Mouse (Mus musculus): ENCODE results near the gene Cdsn. TPM values are rescaled to one million over a fixed set of nuclear protein-coding genes. Genes with fewer than 3 reads are reported as not detected.

Cdsn gene
- total and polyA plus RNA-seq, 3 experiments: 0.08 to 0.79 TPM; not detected in 1

GRCm38 (mm10) chr17:35503849-35504248 lies 48.1 kb upstream of the Cdsn start:
- no peaks in the 10 kb centered on the region for H3K9me3 ChIP-seq (replicated peaks; ENCODE audit: insufficient read depth, low read length)
- no peak for TF ChIP-seq BHLHE40 (IDR thresholded peaks at IDR 0.05; ENCODE audit: borderline replicate concordance, low read depth, low read length)
- no peak for TF ChIP-seq CTCF (IDR thresholded peaks at IDR 0.05 in 2 of 3, conservative IDR thresholded peaks at IDR 0.05 in 1 of 3; ENCODE audit: control insufficient read depth in 1 of 3, insufficient read depth in 1 of 3, low read depth in 2 of 3, low read length in 3 of 3, poor library complexity in 1 of 3, severe bottlenecking in 1 of 3)
- no peak for TF ChIP-seq SIN3A (IDR thresholded peaks at IDR 0.05; ENCODE audit: low read length)
- no peak for DNase-seq (ENCODE audit: low read depth, low spot score)
- H3K79me2 ChIP-seq (ENCODE audit: control insufficient read depth, insufficient read depth, low read length, poor library complexity): no peaks in the 10 kb centered on the region
- no peak overlapping the region for H3K27ac ChIP-seq (ENCODE audit: control insufficient read depth, low read depth, low read length)
- H3K27me3 ChIP-seq (ENCODE audit: control insufficient read depth in 1 of 2, insufficient read depth in 2 of 2, low read length in 2 of 2): no peaks in the 10 kb centered on the region; a peak in 1 of 4 replicates
- no peak overlapping the region for H3K9ac ChIP-seq (ENCODE audit: control insufficient read depth, low read depth, low read length, poor library complexity, severe bottlenecking)
- H3K4me1 ChIP-seq (ENCODE audit: control insufficient read depth in 1 of 2, insufficient read depth in 2 of 2, low read length in 2 of 2): 0 out of 4 replicates have a peak, but pooled peaks cover 0 to 2% of the 10 kb centered on the region in 2 experiments
- H3K36me3 ChIP-seq (ENCODE audit: control insufficient read depth in 1 of 2, insufficient read depth in 2 of 2, low read length in 2 of 2): no peaks in the 10 kb centered on the region
- no peak overlapping the region for H3K4me3 ChIP-seq (ENCODE audit: control insufficient read depth in 1 of 2, insufficient read depth in 1 of 2, low read depth in 2 of 2, low read length in 2 of 2)

GRCm38 (mm10) chr17:35504628-35505481 lies 47.1 kb upstream of the Cdsn start:
- no peaks in the 10 kb centered on the region for H3K36me3 ChIP-seq (ENCODE audit: control insufficient read depth in 1 of 2, insufficient read depth in 2 of 2, low read length in 2 of 2)
- H3K27me3 ChIP-seq (ENCODE audit: control insufficient read depth in 1 of 2, insufficient read depth in 2 of 2, low read length in 2 of 2): no peaks in the 10 kb centered on the region; a peak in 1 of 4 replicates
- H3K27ac ChIP-seq (ENCODE audit: control insufficient read depth, low read depth, low read length): no peak overlapping the region
- H3K79me2 ChIP-seq (ENCODE audit: control insufficient read depth, insufficient read depth, low read length, poor library complexity): no peaks in the 10 kb centered on the region
- TF ChIP-seq MYC (IDR thresholded peaks at IDR 0.05; ENCODE audit: low read depth, low read length): no peak
- no peak for TF ChIP-seq KAT2A (conservative IDR thresholded peaks at IDR 0.05; ENCODE audit: low read depth, low read length)
- TF ChIP-seq SMC3 (IDR thresholded peaks at IDR 0.05; ENCODE audit: low read depth, low read length): no peak
- TF ChIP-seq USF1 (IDR thresholded peaks at IDR 0.05; ENCODE audit: low read depth, low read length): no peak
- TF ChIP-seq ZC3H11A (IDR thresholded peaks at IDR 0.05; ENCODE audit: low read depth, low read length): no peak
- TF ChIP-seq ZMIZ1 (IDR thresholded peaks at IDR 0.05; ENCODE audit: low read depth, low read length): no peak
- TF ChIP-seq NELFE (IDR thresholded peaks at IDR 0.05; ENCODE audit: low read depth, low read length): no peak
- TF ChIP-seq POLR2AphosphoS5 (IDR thresholded peaks at IDR 0.05; ENCODE audit: borderline replicate concordance, low read depth, low read length): no peak
- TF ChIP-seq RCOR1 (IDR thresholded peaks at IDR 0.05; ENCODE audit: low read depth, low read length): no peak
- TF ChIP-seq ZKSCAN1 (IDR thresholded peaks at IDR 0.05; ENCODE audit: low read depth, low read length): no peak
- TF ChIP-seq POLR2A (IDR thresholded peaks at IDR 0.05; ENCODE audit: control insufficient read depth in 1 of 2, insufficient read depth in 1 of 2, low read depth in 1 of 2, low read length in 2 of 2, poor library complexity in 1 of 2): no peak
- no peak for TF ChIP-seq CHD1 (IDR thresholded peaks at IDR 0.05; ENCODE audit: low read depth, low read length)
- TF ChIP-seq JUND (IDR thresholded peaks at IDR 0.05; ENCODE audit: low read depth, low read length): no peak
- no peak for TF ChIP-seq MAZ (IDR thresholded peaks at IDR 0.05; ENCODE audit: low read depth, low read length)
- DNase-seq (ENCODE audit: low read depth, low spot score): no peak
- no peak overlapping the region for H3K4me3 ChIP-seq (ENCODE audit: control insufficient read depth in 1 of 2, insufficient read depth in 1 of 2, low read depth in 2 of 2, low read length in 2 of 2)
- H3K4me1 ChIP-seq (ENCODE audit: control insufficient read depth in 1 of 2, insufficient read depth in 2 of 2, low read length in 2 of 2): no peaks in the 10 kb centered on the region
- no peak overlapping the region for H3K9ac ChIP-seq (ENCODE audit: control insufficient read depth, low read depth, low read length, poor library complexity, severe bottlenecking)
- H3K9me3 ChIP-seq (replicated peaks; ENCODE audit: insufficient read depth, low read length): no peaks in the 10 kb centered on the region

All from MEL (cell line).